Mouse (Mus musculus) urinary bladder, postnatal 10 days (tissue): ENCODE results near the gene Gemin8.

Experiments
- DNase-seq: peaks from one replicate; pipeline ENCODE4 v3.0.0; 2022; ENCODE audit warnings: low spot score

Gemin8 gene

GRCm38 (mm10) chrX:166169892-166170799 is at the start of gene Gemin8:
Gene Gemin8 (plus strand): TSS chrX:166170454.
- peak; percentile 66 for DNase-seq

GRCm38 (mm10) chrX:166147158-166147846 is 23.0 kb upstream of the Gemin8 start:
- no peak for DNase-seq

- DNase-seq: no peak
Observed at GRCm38 (mm10) chrX:166162773-166163172, 7.5 kb upstream of the Gemin8 start.

GRCm38 (mm10) chrX:166167307-166167706 is 2.9 kb upstream of the Gemin8 start:
- DNase-seq: no peak

- DNase-seq: no peak
Observed at GRCm38 (mm10) chrX:166167923-166168322, 2.3 kb upstream of the Gemin8 start.

- DNase-seq: no peak
Observed at GRCm38 (mm10) chrX:166170800-166171738, 815 bp downstream of the Gemin8 start.

- no peak for DNase-seq
Observed at GRCm38 (mm10) chrX:166172041-166172440, 1.8 kb downstream of the Gemin8 start.

GRCm38 (mm10) chrX:166172661-166173060 is 2.4 kb downstream of the Gemin8 start:
- no peak for DNase-seq

GRCm38 (mm10) chrX:166173796-166174195 is 3.5 kb downstream of the Gemin8 start:
- DNase-seq: no peak

- no peak for DNase-seq
Observed at GRCm38 (mm10) chrX:166177929-166178328, 7.7 kb downstream of the Gemin8 start.

GRCm38 (mm10) chrX:166183094-166183493 is 12.8 kb downstream of the Gemin8 start:
- no peak for DNase-seq

GRCm38 (mm10) chrX:166185327-166185913 is 15.2 kb downstream of the Gemin8 start:
- no peak for DNase-seq

- DNase-seq: no peak
Observed at GRCm38 (mm10) chrX:166187803-166188202, 17.5 kb downstream of the Gemin8 start.

GRCm38 (mm10) chrX:166196327-166196726 is 26.1 kb downstream of the Gemin8 start:
- DNase-seq: no peak

GRCm38 (mm10) chrX:166198266-166198665 is 28.0 kb downstream of the Gemin8 start:
- no peak for DNase-seq

GRCm38 (mm10) chrX:166199812-166200211 is 29.6 kb downstream of the Gemin8 start:
- DNase-seq: no peak

GRCm38 (mm10) chrX:166214576-166214975 is 44.3 kb downstream of the Gemin8 start:
- no peak for DNase-seq

GRCm38 (mm10) chrX:166216248-166216647 is 46.0 kb downstream of the Gemin8 start:
- DNase-seq: no peak

- DNase-seq: no peak
Observed at GRCm38 (mm10) chrX:166216720-166217119, 46.5 kb downstream of the Gemin8 start.

- no peak for DNase-seq
Observed at GRCm38 (mm10) chrX:166219331-166219730, 49.1 kb downstream of the Gemin8 start.

- DNase-seq: no peak
Observed at GRCm38 (mm10) chrX:166226856-166227255, 56.6 kb downstream of the Gemin8 start.

- DNase-seq: no peak
Observed at GRCm38 (mm10) chrX:166229750-166230149, 59.5 kb downstream of the Gemin8 start.
